Mouse (Mus musculus): Measurements from ENCODE around the gene Pianp. TPM values are rescaled to one million over a fixed set of nuclear protein-coding genes. Genes with fewer than 3 reads are reported as not detected.

The Pianp gene
- total RNA-seq, 4 experiments from 2014 or later = 0.31 to 2.7 (median 0.41) TPM

DNA sequence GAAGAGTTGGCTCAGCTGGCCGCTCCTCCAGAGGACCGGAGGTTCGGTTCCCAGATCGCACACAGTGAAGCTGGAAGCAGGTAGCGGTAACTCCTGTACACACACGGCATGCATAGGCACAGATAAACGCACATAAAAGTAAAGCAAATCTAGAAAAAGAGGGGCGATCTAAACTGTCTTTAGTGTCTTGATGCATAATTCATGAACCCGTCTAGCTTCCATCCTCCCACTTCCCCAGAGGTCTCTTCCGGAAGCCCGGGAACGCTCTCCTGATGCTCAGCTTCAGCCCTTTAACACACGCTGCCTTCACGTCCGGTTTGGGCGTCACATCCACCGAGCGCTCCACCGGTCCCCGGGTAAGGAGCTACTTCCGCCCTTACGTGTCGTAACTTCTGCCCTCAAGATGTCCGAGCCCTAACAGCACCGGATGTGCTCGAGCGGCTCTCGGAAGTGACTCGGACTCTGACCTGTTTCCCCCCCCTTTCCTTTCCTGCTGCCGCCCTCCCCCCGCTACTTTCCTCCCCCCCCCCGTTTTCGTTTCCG is 12.2 kb downstream of the Pianp start:
- peak; percentile 99 for DNase-seq (ENCODE audit: low spot score)

DNA sequence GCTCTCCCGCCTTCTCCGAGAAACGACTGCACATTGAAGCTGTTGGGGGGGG is 12.5 kb downstream of the Pianp start, which contains the start of gene Zfp384:
Gene Zfp384 (plus strand): TSS at position 17 of the 52 bp plus-strand sequence.
- no peak for DNase-seq (ENCODE audit: low spot score)

DNA sequence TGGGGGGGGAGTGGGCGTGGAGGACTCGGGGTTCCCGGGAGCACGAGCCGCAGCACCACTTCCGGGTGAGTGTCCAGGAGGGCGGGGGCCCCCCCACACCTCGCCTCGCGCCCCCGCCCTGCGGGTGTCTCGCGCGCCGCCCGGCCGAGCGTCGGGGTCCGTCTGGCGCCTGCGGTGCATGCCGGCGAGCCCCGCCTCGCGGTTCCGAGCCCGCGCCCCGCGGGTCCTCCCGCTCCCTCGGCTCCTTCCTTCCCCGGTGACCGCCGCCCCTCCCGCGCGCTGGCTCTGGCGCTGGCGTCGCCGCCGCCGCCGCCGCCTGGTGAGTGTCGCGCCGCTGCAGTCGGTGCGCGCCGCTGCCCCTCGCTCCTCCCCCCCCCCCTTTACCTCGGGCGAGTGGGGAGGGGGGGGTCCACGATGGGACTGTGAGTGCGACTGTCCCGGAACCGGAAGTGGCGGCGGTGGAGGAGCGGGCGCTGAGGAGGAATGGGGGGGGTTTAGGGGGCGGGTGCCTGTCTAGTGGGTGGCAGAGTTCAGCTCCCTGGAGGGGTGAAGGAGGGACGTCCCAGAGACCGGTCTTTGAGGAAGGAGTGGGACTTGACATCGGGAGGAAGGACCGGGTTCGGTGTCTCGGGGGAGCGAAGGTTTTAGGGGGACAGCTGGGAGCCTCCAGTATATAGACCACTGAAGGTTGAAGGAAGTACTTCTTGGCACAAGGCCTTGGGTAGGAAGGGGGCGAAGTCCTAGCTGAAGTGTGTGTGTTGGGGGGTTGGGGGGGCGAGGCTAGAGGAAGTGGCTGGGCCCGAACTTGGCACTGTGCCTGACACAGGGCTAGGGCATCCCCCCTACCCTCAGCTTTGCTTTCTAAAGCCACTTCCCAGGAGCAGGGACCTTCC is 12.9 kb downstream of the Pianp start:
- peak; percentile 75 for DNase-seq (ENCODE audit: low spot score)

DNA sequence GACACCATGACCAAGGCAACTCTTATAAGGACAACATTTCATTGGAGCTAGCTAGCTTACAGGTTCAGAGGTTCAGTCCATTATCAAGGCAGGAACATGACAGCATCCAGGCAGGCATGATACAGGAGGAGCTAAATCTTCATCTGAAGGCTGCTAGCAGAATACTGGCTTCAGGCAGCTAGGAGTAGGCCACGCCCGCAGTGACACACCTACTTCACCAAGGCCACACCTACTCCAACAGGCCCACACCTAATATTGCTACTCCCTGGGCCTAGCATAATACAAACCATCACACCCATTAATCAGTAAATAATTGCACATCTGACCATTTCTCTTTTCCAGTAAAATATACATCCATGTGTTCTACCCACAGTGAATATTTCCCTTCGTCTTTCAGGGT is 21.2 kb downstream of the Pianp start:
- no peak for DNase-seq (ENCODE audit: low spot score)

DNA sequence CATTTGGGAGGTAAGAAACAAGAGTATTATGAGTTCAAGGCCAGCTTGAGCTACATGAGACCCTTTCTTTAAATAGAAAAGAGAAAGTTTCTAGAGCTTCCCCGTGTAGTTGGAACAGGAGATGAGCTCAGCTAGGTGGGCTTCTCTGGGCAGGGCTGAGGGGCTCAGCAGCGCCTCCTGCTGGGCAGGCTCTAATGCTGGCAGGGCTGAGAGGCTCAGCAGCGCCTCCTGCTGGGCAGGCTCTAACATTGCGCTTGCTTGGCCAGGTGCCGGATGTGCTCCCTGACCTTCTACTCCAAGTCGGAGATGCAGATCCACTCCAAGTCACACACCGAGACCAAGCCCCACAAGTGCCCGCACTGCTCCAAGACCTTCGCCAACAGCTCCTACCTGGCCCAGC is 34.0 kb downstream of the Pianp start:
- DNase-seq (ENCODE audit: low spot score) = peak; percentile 11

DNA sequence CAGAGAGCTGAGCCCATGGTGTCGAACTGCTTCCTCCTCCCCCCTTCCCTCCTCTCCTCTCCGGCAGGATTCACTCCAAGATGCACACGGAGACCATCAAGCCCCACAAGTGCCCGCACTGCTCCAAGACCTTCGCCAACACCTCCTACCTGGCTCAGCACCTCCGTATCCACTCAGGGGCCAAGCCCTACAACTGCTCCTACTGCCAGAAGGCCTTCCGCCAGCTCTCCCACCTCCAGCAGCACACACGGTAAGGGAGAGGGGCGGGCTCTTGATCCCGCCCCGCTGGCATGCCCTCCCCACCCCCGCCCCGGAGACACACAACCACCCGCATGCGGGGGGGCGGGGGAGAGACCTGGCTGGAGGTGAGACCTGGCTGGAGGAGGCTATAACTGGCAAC is 35.1 kb downstream of the Pianp start:
- no peak for DNase-seq (ENCODE audit: low spot score)

DNA sequence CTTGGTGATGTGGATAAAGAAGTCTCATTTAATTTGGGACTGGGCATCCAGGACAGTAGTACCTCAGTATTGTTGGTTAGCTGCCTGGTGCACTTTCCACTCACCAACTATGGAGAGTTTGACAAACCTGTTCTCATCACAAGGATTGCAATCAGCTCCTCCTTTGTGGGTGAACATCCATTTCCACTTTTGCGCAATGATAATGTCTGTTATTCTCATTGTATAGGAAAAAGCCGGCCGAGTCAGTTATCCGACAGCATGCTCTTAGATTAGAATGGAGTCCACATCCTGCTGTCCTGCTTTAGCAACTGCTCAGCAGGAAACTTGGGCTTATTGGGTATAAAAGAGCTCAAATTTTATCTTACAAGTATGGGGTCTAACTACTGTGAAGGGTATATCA is 42.2 kb downstream of the Pianp start:
- DNase-seq (ENCODE audit: low spot score) = peak; percentile 7

DNA sequence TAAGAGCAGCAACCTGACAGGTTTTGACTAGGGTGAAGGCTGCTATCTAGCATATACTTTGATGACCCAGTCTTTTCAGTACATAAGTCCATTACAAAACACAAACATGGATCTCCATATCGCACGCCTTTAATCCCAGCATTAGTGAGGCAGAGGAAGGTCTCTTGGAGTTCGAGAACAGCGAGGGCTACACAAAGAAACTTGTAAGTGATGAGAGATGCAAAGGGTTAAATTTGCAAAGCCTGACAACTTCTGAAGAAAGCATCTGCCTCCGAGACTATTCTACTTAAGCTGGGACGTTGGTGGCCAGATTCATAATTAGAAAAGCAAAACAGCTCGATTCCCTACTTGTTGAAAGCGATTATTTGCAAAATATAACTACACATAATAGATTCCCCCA is 42.6 kb downstream of the Pianp start:
- no peak for DNase-seq (ENCODE audit: low spot score)

DNA sequence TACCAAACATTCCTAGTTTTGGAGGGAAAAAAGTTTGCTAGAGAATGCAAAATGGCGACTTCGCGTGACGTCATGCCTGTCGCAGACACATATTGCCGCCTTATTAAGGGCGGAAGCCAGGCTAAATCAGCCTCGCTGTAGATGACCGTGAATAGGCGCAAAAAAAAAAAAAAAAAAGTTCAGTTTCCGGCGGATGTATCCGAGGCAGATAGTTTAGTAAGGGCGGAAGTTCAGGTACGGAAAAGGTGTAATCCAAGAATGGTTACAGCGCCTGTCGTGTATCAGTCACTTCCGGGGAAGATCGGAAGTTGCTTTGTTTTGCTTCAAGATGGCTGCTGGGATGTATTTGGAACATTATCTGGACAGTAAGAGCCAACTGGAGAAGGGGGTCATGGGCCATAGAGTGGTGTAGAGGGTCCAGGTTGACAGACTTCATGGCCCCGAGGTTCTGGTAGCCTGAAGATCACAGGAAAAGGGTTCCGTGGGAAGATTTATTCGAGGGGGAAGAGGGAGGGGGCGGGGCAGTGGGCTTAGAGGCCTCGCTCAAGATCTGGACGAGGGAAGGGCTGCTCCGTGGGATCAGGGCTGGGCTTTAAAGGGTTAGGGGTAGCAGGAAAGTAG is 43.1 kb downstream of the Pianp start, which contains the start of gene Ing4:
Gene Ing4 (plus strand): TSS at position 228 of the 621 bp plus-strand sequence.
- peak; percentile 93 for DNase-seq (ENCODE audit: low spot score)

DNA sequence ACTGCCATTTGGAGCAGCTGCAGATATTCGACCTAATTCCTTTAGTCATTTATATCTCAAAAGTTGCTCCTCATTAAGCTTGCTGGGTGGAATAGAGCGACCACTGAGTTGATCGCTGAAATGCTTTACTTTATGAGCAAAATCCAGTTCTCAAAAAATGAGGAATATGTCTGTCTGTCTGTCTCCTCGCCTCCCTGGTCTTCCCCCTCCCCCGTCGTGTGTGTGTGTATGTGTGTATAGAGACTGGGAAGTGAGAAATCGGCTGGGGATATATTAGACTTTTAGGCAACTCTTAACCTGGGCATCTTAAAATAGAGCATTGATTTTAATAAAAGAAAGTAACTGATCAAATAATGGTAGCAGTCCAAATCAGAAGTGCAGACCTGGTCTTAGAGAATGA is 43.7 kb downstream of the Pianp start:
- DNase-seq (ENCODE audit: low spot score) = no peak

DNA sequence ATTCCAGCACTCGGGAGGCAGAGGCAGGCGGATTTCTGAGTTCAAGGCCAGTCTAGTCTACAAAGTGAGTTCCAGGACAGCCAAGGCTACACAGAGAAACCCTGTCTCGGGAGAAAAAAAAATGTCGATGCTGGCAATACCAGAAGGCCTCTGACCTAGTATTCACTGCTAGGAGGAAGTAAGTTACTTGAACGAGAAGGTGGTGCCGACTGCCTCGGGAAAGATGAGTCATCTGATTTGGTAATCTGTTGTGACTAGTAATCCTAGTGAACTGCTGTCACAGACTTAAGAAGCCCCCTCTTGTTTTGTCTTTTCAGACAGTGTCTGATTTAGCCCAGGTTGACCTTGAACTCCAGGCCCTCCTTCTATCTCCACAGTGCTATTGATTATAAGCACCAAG is 44.6 kb downstream of the Pianp start:
- DNase-seq (ENCODE audit: low spot score) = no peak

DNA sequence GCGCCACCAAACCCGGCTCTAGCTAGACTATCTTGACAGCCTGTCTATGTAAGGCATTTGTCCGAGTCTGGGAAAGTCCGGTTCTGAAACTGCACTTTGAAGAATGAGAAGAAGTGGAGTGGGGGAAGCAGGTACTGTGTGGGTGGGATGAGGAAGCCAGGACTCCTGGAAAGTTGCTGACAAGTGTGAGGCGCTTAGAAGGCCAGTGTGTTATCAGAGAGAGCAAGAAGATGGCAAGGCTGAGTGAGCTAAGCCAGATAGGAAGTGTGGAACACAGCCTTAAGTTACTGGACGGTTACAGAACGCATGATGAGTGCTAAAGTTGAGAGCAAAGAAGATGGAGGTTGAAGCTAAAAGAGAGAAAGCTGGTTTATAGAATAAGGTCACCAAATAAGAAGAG is 45.6 kb downstream of the Pianp start:
- DNase-seq (ENCODE audit: low spot score) = no peak

DNA sequence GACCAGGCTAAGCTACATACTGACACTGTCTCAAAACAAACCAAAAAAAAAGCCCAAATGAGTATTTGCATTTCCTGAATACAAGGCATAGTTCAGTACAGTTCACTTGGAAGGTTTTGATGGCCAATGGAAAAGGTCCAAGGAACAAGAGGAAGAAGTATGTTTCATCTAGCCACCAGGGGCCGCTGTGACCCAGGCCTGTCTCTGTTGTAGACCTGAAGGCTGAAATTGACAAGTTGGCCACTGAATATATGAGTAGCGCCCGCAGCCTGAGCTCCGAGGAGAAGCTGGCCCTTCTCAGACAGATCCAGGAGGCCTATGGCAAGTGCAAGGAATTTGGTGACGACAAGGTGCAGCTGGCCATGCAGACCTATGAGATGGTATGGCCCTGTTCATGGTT is 50.2 kb downstream of the Pianp start:
- peak; percentile 79 for DNase-seq (ENCODE audit: low spot score)

DNA sequence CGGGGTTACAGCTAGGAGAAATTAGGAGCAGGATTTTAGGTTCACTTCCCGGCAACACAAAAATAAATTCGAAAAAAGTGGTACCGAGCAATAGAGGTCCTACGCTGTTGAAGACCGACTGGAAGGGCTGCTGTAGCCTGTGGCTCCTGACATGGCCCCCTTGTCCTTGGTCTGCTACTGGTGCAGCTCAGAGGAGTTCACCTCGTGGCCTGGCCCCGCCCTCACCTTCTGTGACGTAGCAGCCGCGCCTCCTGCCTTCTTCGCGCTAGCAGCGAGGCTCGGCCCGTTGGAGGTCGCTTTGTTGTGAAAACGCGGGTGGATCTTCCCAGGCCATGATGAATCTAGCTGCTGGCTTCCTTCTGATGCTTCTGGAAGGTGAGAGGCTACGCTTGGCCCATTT is 53.2 kb downstream of the Pianp start, which contains the start of gene Acrbp:
Gene Acrbp (plus strand): TSS at position 12 of the 400 bp plus-strand sequence.
- DNase-seq (ENCODE audit: low spot score) = no peak

DNA sequence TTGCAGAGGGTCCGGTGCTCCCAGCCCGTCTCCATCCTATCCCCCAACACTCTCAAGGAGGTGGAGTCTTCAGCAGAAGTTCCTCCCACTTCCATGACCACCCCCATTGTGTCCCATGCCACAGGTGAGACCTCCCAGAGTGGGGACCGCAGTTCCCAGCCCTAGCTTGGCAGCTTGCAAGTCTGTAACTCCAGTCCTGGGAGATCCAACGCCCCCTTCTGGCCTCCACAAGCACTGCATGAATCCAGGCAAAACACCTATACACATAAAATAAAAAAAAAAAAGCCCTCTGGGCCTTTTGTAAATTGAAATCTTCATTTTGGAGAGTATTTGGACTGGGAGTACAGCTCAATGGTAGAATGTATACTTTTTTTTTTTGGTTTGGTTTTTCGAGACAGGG is 54.7 kb downstream of the Pianp start:
- no peak for DNase-seq (ENCODE audit: low spot score)

Other genes starting within 250 kb of the Pianp start
- under 1 TPM in 1 of 4 experiments, not detected in 3; 0.41 TPM for gene Gm45234, start 240.7 kb upstream of the Pianp start, total RNA-seq (2022)
- gene Atn1, start 240.2 kb upstream of the Pianp start, total RNA-seq (2022) = 10 to 100 TPM; 40.9 to 48.2 (median 45.2) TPM
- 1 to 10 TPM; 3.2 to 6.1 (median 4.8) TPM for gene Eno2, start 227.0 kb upstream of the Pianp start, total RNA-seq (2022)
- gene Lrrc23, start 217.0 kb upstream of the Pianp start, total RNA-seq (2022) = 1 to 10 TPM in 1 of 4 experiments, under 1 TPM in 2, not detected in 1; 0.37 to 1.2 (median 0.41) TPM
- 1 to 10 TPM; 2.0 to 5.8 (median 3.2) TPM for gene Spsb2, start 188.0 kb upstream of the Pianp start, total RNA-seq (2022)
- gene Tpi1, start 182.4 kb upstream of the Pianp start, total RNA-seq (2022) = 1,000 to 10,000 TPM in 1 of 4 experiments, 100 to 1,000 TPM in 3; 893 to 1,022 (median 969) TPM
- 10 to 100 TPM; 72.5 to 79.7 (median 75.8) TPM for gene Usp5, start 167.2 kb upstream of the Pianp start, total RNA-seq (2022)
- 1 to 10 TPM in 1 of 4 experiments, under 1 TPM in 3; 0.14 to 1.4 (median 0.40) TPM for gene Cdca3, start 167.1 kb upstream of the Pianp start, total RNA-seq (2022)
- 10 to 100 TPM; 11.6 to 18.4 (median 16.7) TPM for gene Gnb3, start 156.4 kb upstream of the Pianp start, total RNA-seq (2022)
- gene P3h3, start 138.9 kb upstream of the Pianp start, total RNA-seq (2022) = 1 to 10 TPM; 8.0 to 9.7 (median 9.4) TPM
- 1 to 10 TPM in 1 of 4 experiments, under 1 TPM in 3; 0.31 to 1.6 (median 0.74) TPM for gene Gpr162, start 132.7 kb upstream of the Pianp start, total RNA-seq (2022)
- under 1 TPM; 0.19 to 0.54 (median 0.25) TPM for gene Cd4, start 108.5 kb upstream of the Pianp start, total RNA-seq (2022)
- under 1 TPM in 2 of 4 experiments, not detected in 2; 0.24 to 0.75 TPM for gene Lag3, start 85.0 kb upstream of the Pianp start, total RNA-seq (2022)
- gene Ptms, start 76.6 kb upstream of the Pianp start, total RNA-seq (2022) = 100 to 1,000 TPM; 116 to 160 (median 152) TPM
- gene Mlf2, start 65.3 kb upstream of the Pianp start, total RNA-seq (2022) = 100 to 1,000 TPM; 177 to 202 (median 195) TPM
- 100 to 1,000 TPM in 2 of 4 experiments, 10 to 100 TPM in 2; 98.1 to 109 (median 103) TPM for gene Cops7a, start 31.2 kb upstream of the Pianp start, total RNA-seq (2022)
- gene Zfp384, start 12.5 kb downstream of the Pianp start, total RNA-seq (2022) = 10 to 100 TPM; 21.0 to 24.4 (median 23.6) TPM
- gene Ing4, start 43.1 kb downstream of the Pianp start, total RNA-seq (2022) = 10 to 100 TPM; 24.7 to 27.7 (median 25.1) TPM
- 1 to 10 TPM; 1.5 to 2.6 (median 2.2) TPM for gene Acrbp, start 53.0 kb downstream of the Pianp start, total RNA-seq (2022)
- 1 to 10 TPM in 1 of 4 experiments, not detected in 3; 1.6 TPM for gene Lpar5, start 71.2 kb downstream of the Pianp start, total RNA-seq (2022)
- gene Chd4, start 99.3 kb downstream of the Pianp start, total RNA-seq (2022) = 100 to 1,000 TPM; 100 to 126 (median 113) TPM
- 10 to 100 TPM; 16.5 to 21.5 (median 20.3) TPM for gene Nop2, start 135.2 kb downstream of the Pianp start, total RNA-seq (2022)
- gene Iffo1, start 148.5 kb downstream of the Pianp start, total RNA-seq (2022) = 10 to 100 TPM in 2 of 4 experiments, 1 to 10 TPM in 2; 5.2 to 11.9 (median 9.4) TPM
- gene Gapdh, start 169.8 kb downstream of the Pianp start, total RNA-seq (2022) = 1,000 to 10,000 TPM; 4,410 to 5,784 (median 5,238) TPM
- 10 to 100 TPM; 14.3 to 18.7 (median 15.6) TPM for gene Ncapd2, start 195.0 kb downstream of the Pianp start, total RNA-seq (2022)
- gene Mrpl51, start 195.1 kb downstream of the Pianp start, total RNA-seq (2022) = 100 to 1,000 TPM; 313 to 324 (median 318) TPM
- 1 to 10 TPM; 5.2 to 7.7 (median 6.5) TPM for gene Vamp1, start 218.9 kb downstream of the Pianp start, total RNA-seq (2022)
- gene Tapbpl, start 235.2 kb downstream of the Pianp start, total RNA-seq (2022) = 1 to 10 TPM; 4.8 to 5.8 (median 5.4) TPM
- under 1 TPM in 3 of 4 experiments, not detected in 1; 0.22 to 0.84 (median 0.43) TPM for gene Cd27, start 240.3 kb downstream of the Pianp start, total RNA-seq (2022)